Mouse (Mus musculus) midbrain, embryonic 11.5 days (tissue): ENCODE results near the gene Lgals12. TPM values are rescaled to one million over a fixed set of nuclear protein-coding genes. Genes with fewer than 3 reads are reported as not detected.

Experiments used
- ATAC-seq: fragments of 200-750 bp; cut with Nextera tagmentation; 2 replicates; pipeline ENCODE4 v1.8.0; 2017; ENCODE audit warnings: moderate TSS enrichment, moderate library complexity; ENCODE audit not compliant: low FRiP score
- DNase-seq: peaks from one replicate; pipeline ENCODE4 v3.0.0; 2015; ENCODE audit warnings: low spot score; ENCODE audit errors: missing footprints
- H3K27ac ChIP-seq: fragments of 300-500 bp; sonication (generic); 2 replicates; pipeline ENCODE4 v1.5.1; 2014; ENCODE audit warnings: low read depth, low read length
- H3K27me3 ChIP-seq: fragments of 300-500 bp; sonication (generic); 2 replicates; pipeline ENCODE4 v1.6.1; 2014; ENCODE audit warnings: mild to moderate bottlenecking, low read length, moderate library complexity, mixed read lengths; ENCODE audit not compliant: control insufficient read depth, insufficient read depth
- H3K36me3 ChIP-seq: fragments of 300-500 bp; sonication (generic); 2 replicates; pipeline ENCODE4 v1.6.1; 2014; ENCODE audit warnings: mild to moderate bottlenecking, low read length, moderate library complexity, mixed read lengths; ENCODE audit not compliant: control insufficient read depth, insufficient read depth
- H3K4me1 ChIP-seq: fragments of 300-500 bp; sonication (generic); 2 replicates; pipeline ENCODE4 v1.6.1; 2014; ENCODE audit warnings: low read length; ENCODE audit not compliant: control insufficient read depth, insufficient read depth
- H3K4me2 ChIP-seq: fragments of 300-500 bp; sonication (generic); 2 replicates; pipeline ENCODE4 v1.6.1; 2014; ENCODE audit warnings: mild to moderate bottlenecking, moderate library complexity
- H3K4me3 ChIP-seq: fragments of 300-500 bp; sonication (generic); 2 replicates; pipeline ENCODE4 v1.5.1; 2014; ENCODE audit warnings: low read depth, low read length
- H3K9ac ChIP-seq: fragments of 300-500 bp; sonication (generic); 2 replicates; pipeline ENCODE4 v1.6.1; 2014; ENCODE audit warnings: low read length
- H3K9me3 ChIP-seq: fragments of 300-500 bp; sonication (generic); 2 replicates; pipeline ENCODE4 v1.6.1; 2016; ENCODE audit warnings: low read length; ENCODE audit not compliant: control insufficient read depth
- WGBS: fragments of 180-500 bp; shearing (Covaris S2); extraction: QIAGEN DNeasy Blood & Tissue Kit; methylation state at CpG from one replicate; pipeline ENCODE4 v1.1.7; 2014; 5-methylcytosine and 5-hydroxymethylcytosine counted together
- polyA plus RNA-seq: library from polyadenylated mRNA; unstranded; fragments of >200 nt; fragmentation: Nextera tagmentation; extraction: Ambion mirVana; gene quantifications from 2 replicates; pipeline ENCODE4 v1.2.1, GENCODE M21; 2014

Lgals12 gene
- not detected in 2 replicates for polyA plus RNA-seq

DNA sequence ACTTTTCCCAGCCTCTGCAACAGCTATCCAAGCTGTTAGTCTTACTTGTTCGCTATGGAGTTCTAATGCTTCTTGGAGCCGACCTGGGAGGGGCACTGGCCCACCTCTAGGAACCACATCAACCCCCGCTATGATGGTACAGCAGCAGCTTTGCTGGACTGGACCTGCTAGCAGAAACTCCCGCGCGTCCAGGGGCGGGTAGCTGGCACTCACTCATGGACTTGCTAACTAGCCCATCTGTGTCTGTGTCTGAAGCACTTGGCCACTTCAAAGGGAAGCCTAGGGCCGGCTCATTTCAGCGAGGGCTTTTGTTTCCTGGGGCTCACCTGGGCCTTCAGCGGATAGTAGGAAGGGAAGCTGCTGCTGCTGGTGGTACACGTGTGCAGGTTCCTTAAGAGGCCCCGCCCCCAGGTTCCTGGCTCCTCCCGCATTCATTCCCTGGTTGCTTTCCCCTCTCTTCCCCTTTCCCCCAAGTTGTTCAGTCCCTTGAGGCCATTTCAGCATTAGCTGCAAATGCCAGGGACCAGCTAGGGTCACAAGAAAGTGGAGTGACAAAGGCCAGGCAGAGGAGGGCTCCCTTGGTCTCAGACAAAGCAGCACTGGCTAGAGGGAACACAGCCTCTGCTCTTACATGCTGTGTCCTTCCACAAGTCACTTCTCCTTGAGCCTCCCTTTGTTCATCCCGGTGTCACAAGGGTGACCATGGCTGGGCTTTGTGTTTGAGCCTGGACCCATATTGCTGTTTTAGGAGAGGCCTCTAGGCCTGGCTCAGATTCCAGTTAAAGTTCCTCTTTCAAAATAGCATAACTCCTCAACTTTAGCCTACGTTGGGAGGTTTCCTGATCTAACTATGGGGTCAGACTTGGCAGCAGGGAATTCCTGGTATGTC, at the start of gene Lgals12:
TSS of gene Lgals12 (minus strand) at position 393 of the 889 bp plus-strand sequence.
- Histone ChIP-seq H3K9ac (no peak within 1 kb of the TSS; the same call in 1 of the 2 replicates), H3K9me3 (no peaks in the 10 kb centered on the region), H3K27me3 (peaks cover 2% of the 10 kb centered on the region; the same call in 1 of the 2 replicates), H3K4me2 (peak within 1 kb of the TSS; percentile 48), H3K4me1 (peaks cover 4% of the 10 kb centered on the region), H3K36me3 (no peaks in the 10 kb centered on the region), H3K27ac (0 out of 2 replicates have a peak within 1 kb of the TSS, but pooled peaks have one; percentile 8), H3K4me3 (peak within 1 kb of the TSS; percentile 6; the same call in 1 of the 2 replicates)
- peak; percentile 87 for DNase-seq
- ATAC-seq, result peak; percentile 43; the same call in 1 of the 2 replicates
- WGBS, result 6% methylated on average over 15 of the region's 15 CpGs

GRCm38 (mm10) chr19:7648913-7649666, 42.1 kb upstream of the Lgals12 start:
- Histone ChIP-seq H3K4me3 (no peak overlapping the region), H3K27me3 (no peaks in the 10 kb centered on the region), H3K27ac (no peak overlapping the region), H3K4me1 (no peaks in the 10 kb centered on the region), H3K9ac (no peak overlapping the region), H3K4me2 (no peak overlapping the region), H3K36me3 (no peaks in the 10 kb centered on the region), H3K9me3 (no peaks in the 10 kb centered on the region)
- DNase-seq (peak; percentile 19), ATAC-seq (no peak)
- WGBS, result 84% methylated on average over 8 of the region's 8 CpGs

GRCm38 (mm10) chr19:7633786-7634185, 26.8 kb upstream of the Lgals12 start:
- 60% methylated on average over 1 of the region's 1 CpGs for WGBS
- no peaks in the 10 kb centered on the region for H3K4me1 ChIP-seq
- H3K27me3 ChIP-seq, result no peaks in the 10 kb centered on the region
- no peaks in the 10 kb centered on the region for H3K36me3 ChIP-seq
- no peak overlapping the region for H3K4me3 ChIP-seq
- no peak overlapping the region for H3K4me2 ChIP-seq
- no peak for DNase-seq
- H3K27ac ChIP-seq, result no peak overlapping the region
- no peaks in the 10 kb centered on the region for H3K9me3 ChIP-seq
- no peak for ATAC-seq
- H3K9ac ChIP-seq, result no peak overlapping the region

GRCm38 (mm10) chr19:7633021-7633420, 26.0 kb upstream of the Lgals12 start:
- no peaks in the 10 kb centered on the region for H3K27me3 ChIP-seq
- H3K4me3 ChIP-seq, result no peak overlapping the region
- no peak for ATAC-seq
- DNase-seq, result peak; percentile 26
- H3K4me2 ChIP-seq, result no peak overlapping the region
- H3K9ac ChIP-seq, result no peak overlapping the region
- no peak overlapping the region for H3K27ac ChIP-seq
- no peaks in the 10 kb centered on the region for H3K36me3 ChIP-seq
- no peaks in the 10 kb centered on the region for H3K9me3 ChIP-seq
- H3K4me1 ChIP-seq, result no peaks in the 10 kb centered on the region

DNA sequence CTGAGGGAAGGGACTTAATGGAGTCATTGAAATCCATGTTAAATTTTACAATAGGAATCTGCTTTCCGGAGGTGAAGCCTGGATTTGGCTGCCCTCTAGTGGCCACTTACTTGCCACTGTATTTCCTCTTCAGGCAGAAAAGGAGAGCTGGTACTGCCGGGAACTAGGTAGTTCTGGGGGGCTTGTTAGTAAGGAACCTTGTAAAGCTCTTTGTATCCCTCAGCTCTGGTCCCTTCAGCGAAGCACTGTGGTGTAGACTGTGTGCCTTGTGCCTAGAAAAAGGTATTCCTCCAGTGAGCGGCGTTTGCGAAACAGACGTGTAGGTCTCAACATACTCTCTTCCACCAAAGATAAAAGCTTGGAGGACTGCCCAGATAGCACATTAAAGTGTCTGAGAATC, 10.7 kb upstream of the Lgals12 start:
- DNase-seq, result peak; percentile 94
- ATAC-seq, result peak; percentile 54
- Histone ChIP-seq H3K27ac (no peak overlapping the region), H3K27me3 (no peaks in the 10 kb centered on the region; the same call in 1 of the 2 replicates), H3K4me2 (no peak overlapping the region), H3K36me3 (no peaks in the 10 kb centered on the region), H3K9me3 (no peaks in the 10 kb centered on the region), H3K9ac (no peak overlapping the region), H3K4me1 (no peaks in the 10 kb centered on the region), H3K4me3 (no peak overlapping the region)
- WGBS, result 50% methylated on average over 7 of the region's 7 CpGs

GRCm38 (mm10) chr19:7617085-7617484, 10.1 kb upstream of the Lgals12 start:
- H3K4me1 ChIP-seq, result peaks cover 4% of the 10 kb centered on the region
- H3K4me3 ChIP-seq, result no peak overlapping the region
- peaks cover 3% of the 10 kb centered on the region; the same call in 1 of the 2 replicates for H3K27me3 ChIP-seq
- no peaks in the 10 kb centered on the region for H3K9me3 ChIP-seq
- H3K36me3 ChIP-seq, result no peaks in the 10 kb centered on the region
- H3K4me2 ChIP-seq, result no peak overlapping the region
- no peak overlapping the region for H3K27ac ChIP-seq
- ATAC-seq (no peak), DNase-seq (no peak)
- no peak overlapping the region for H3K9ac ChIP-seq
- WGBS, result 73% methylated on average over 3 of the region's 3 CpGs

DNA sequence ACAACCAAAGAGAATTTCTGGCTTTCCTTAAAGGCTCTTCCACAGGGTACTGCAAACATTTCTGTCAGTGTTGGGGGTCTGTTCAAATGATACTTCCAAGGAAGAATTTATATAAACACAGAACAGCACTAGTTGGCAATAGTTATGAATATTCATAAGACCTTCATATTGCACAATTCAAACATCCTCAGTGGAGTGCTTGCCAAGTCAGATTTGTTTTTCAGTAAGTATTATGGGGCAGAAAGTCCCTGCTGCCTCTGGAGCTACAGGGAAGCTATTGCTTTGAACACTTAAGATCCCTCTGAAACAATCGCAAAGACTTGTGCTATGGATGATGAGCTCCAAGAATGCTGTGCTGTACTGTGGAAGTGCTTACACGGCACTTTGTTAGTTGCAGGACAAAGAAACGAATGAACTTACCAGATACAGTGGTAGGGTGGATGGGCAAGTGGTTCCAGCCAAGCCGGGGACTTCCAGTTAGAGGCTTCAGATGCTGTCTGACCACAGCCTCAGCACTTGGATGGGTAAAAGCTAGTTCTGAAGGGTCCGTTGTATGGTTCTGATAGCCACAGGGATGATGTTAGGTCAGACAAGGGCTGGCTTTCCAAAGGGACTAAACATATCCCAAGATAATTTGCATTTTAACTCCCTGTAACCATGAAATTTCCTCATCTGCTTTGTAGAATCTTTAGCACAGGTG, 9.4 kb upstream of the Lgals12 start:
- peaks cover 5% of the 10 kb centered on the region; the same call in 1 of the 2 replicates for H3K27me3 ChIP-seq
- no peaks in the 10 kb centered on the region for H3K36me3 ChIP-seq
- H3K4me1 ChIP-seq, result peaks cover 8% of the 10 kb centered on the region
- H3K4me3 ChIP-seq, result no peak overlapping the region
- ATAC-seq (no peak), DNase-seq (peak; percentile 54)
- no peak overlapping the region for H3K27ac ChIP-seq
- H3K9ac ChIP-seq, result no peak overlapping the region
- no peaks in the 10 kb centered on the region for H3K9me3 ChIP-seq
- no peak overlapping the region for H3K4me2 ChIP-seq
- 89% methylated on average over 5 of the region's 5 CpGs for WGBS

DNA sequence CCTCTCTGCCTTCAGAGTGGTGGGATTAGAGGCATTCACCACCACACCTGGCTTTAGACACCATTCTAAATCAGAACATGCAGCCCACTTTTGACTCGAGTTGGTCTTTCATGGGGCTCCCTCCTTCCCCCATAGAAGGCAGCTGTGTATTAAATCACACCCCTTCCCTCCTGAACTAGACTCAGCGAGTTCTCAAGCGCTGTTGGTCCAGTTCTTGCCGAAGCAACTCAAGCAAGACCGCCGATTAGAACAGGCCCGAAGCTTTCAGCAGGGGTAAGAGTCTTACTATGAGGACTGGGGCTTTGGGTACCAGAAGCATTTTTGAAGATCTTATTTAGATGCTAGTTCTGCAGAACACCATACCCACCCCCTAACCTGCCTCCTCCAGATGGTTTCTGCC, 6.2 kb upstream of the Lgals12 start:
- H3K4me3 ChIP-seq, result no peak overlapping the region
- DNase-seq (peak; percentile 82), ATAC-seq (no peak)
- H3K4me1 ChIP-seq, result peaks cover 8% of the 10 kb centered on the region
- no peak overlapping the region for H3K4me2 ChIP-seq
- H3K27me3 ChIP-seq, result peaks cover 5% of the 10 kb centered on the region; the same call in 1 of the 2 replicates
- no peaks in the 10 kb centered on the region for H3K36me3 ChIP-seq
- H3K9ac ChIP-seq, result no peak overlapping the region
- H3K9me3 ChIP-seq, result no peaks in the 10 kb centered on the region
- 76% methylated on average over 7 of the region's 7 CpGs for WGBS
- no peak overlapping the region for H3K27ac ChIP-seq
